Mouse (Mus musculus): ENCODE measurements at regions not wholly inside any gene's neighbourhood (a gene's known extent, or its start where the extent isn't known, plus 50 kb on each side); places are given as distances from the start of the nearest gene placed in this dataset.

GRCm38 (mm10) chr12:117417991-117418390, 98.3 kb upstream of the Rapgef5 start:
- peak; percentile 75; the same call in 1 of the 2 replicates for ATAC-seq (ENCODE audit: extremely low read depth, insufficient number of reproducible peaks, low FRiP score, poor library complexity, severe bottlenecking)

DNA sequence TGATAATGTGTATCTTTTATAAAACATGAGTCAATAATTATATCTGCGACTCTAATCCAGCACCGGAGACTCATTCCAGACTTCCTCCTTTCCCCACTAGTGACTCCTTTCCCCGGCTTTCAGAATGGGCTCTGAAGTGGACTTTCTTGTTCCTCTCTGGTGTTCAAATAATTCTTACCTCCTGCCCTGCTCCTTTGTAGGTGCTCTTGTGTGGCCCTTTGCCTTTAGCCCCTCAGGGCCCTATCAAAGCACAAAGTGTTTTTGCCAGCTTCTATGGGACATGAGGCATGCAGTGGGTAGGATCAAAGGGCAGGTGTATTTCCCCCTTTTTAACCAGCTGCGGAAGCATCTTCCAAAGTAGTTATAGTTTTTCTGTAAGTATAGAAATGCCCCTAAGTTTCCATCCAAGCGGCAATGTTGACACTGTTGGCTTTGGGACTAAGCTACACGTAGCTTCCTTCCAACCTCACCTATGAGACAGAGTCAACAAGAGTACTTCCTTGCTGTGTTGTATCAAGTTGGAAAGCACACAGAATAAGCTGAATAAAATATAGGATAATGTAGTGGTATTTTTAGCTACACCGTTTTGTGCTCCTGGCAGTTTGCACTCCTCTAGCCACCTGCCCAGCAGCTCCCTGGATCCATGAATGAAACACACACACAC, 93.8 kb upstream of the Rapgef5 start:
- ATAC-seq (ENCODE audit: extremely low read depth, insufficient number of reproducible peaks, low FRiP score, poor library complexity, severe bottlenecking): no peak

- ATAC-seq (ENCODE audit: extremely low read depth, insufficient number of reproducible peaks, low FRiP score, poor library complexity, severe bottlenecking): no peak
Observed at GRCm38 (mm10) chr12:117425363-117426031, 90.8 kb upstream of the Rapgef5 start.

GRCm38 (mm10) chr12:117427431-117427830, 88.8 kb upstream of the Rapgef5 start:
- ATAC-seq (ENCODE audit: extremely low read depth, insufficient number of reproducible peaks, low FRiP score, poor library complexity, severe bottlenecking): peak; percentile 74; the same call in 1 of the 2 replicates

- no peak for ATAC-seq (ENCODE audit: extremely low read depth, insufficient number of reproducible peaks, low FRiP score, poor library complexity, severe bottlenecking)
Observed at GRCm38 (mm10) chr12:117430886-117431285, 85.4 kb upstream of the Rapgef5 start.

DNA sequence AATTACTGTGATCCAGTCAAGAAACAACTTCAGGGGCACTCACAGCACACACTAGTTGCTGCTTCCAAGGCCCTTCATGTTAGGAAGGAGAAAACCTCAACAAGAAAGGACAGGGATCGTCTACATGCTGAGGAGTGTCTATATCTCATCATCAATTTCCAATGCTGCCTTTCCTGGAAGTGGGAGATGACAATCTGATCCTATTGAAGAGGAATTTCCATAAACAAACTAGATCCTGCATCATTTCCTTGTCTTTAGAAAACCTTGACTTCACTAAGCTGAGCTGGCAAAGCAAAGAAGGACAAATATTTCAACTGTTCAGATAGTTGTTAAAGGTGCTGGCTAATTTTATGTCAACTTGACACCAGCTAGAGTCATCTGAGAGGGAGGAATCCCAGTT, 83.5 kb upstream of the Rapgef5 start:
- no peak for ATAC-seq (ENCODE audit: extremely low read depth, insufficient number of reproducible peaks, low FRiP score, poor library complexity, severe bottlenecking)

DNA sequence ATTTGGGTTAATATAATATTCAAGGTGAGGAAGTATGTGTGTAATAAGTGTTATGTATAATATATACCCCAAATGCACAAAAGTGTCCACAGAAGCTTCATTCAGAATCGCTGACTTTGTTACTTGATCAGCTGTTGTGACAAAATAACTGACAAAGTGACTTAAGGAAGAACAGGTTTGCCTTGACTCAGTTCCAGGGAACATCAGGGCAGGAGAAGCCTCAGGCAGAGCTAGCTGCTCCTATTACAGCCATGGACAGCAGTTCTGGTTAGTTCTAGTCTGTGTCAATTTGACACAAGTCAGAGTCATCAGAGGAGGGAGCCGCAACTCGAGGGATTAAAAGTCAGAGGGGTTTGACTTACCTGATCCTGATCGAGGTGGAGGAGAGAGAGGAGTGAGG, 79.3 kb upstream of the Rapgef5 start:
- ATAC-seq (ENCODE audit: extremely low read depth, insufficient number of reproducible peaks, low FRiP score, poor library complexity, severe bottlenecking): no peak

GRCm38 (mm10) chr12:117439015-117439605, 77.2 kb upstream of the Rapgef5 start:
- no peak for ATAC-seq (ENCODE audit: extremely low read depth, insufficient number of reproducible peaks, low FRiP score, poor library complexity, severe bottlenecking)

GRCm38 (mm10) chr12:117444247-117444989, 71.9 kb upstream of the Rapgef5 start:
- no peak for ATAC-seq (ENCODE audit: extremely low read depth, insufficient number of reproducible peaks, low FRiP score, poor library complexity, severe bottlenecking)

- peak; percentile 70 for ATAC-seq (ENCODE audit: extremely low read depth, insufficient number of reproducible peaks, low FRiP score, poor library complexity, severe bottlenecking)
Observed at GRCm38 (mm10) chr12:117447223-117447622, 69.1 kb upstream of the Rapgef5 start.

DNA sequence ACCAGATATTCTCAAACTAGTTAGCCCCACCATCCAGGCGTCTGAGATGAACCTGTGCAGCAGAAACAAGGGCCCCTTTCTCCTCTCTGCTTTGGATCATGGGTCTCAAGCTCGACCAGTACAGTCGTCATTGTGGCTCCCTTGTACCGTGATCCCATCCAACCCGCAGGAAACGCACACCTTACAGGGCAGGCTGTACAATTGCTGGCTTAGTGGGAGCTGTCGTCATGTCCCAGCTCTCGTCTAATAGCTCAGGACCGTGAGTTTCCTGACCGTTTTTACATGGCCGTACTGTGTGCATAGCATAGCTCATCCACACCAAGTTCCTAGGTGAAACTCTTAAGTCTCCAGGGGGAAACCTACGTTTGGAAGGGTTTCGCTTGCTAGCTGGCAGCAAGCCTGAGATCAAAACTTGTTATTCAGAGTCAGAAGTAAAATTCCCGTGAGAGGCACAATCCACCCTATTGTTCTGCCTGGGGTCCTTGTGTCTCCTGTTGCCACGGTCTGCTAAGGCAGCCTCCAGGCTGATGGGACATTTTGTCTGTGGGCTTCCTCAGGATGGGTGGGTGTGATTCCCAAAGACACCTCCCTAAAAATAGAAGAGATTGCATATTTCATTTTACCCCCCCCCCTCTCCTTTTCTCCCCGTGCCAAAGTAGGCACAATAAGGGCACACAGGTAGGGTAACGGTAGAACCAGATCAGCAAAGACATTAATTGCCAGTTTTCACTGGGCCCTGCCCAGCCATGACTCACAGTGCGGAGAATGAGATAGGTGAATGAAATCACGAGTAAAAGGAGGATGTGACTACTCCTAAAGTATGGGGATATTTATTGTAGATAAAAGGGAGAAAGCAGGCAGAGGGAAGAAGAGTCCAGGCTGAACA, 68.2 kb upstream of the Rapgef5 start:
- ATAC-seq (ENCODE audit: extremely low read depth, insufficient number of reproducible peaks, low FRiP score, poor library complexity, severe bottlenecking): no peak

GRCm38 (mm10) chr12:117449080-117449479, 67.2 kb upstream of the Rapgef5 start:
- ATAC-seq (ENCODE audit: extremely low read depth, insufficient number of reproducible peaks, low FRiP score, poor library complexity, severe bottlenecking): no peak

GRCm38 (mm10) chr12:117450106-117450505, 66.2 kb upstream of the Rapgef5 start:
- no peak for ATAC-seq (ENCODE audit: extremely low read depth, insufficient number of reproducible peaks, low FRiP score, poor library complexity, severe bottlenecking)

DNA sequence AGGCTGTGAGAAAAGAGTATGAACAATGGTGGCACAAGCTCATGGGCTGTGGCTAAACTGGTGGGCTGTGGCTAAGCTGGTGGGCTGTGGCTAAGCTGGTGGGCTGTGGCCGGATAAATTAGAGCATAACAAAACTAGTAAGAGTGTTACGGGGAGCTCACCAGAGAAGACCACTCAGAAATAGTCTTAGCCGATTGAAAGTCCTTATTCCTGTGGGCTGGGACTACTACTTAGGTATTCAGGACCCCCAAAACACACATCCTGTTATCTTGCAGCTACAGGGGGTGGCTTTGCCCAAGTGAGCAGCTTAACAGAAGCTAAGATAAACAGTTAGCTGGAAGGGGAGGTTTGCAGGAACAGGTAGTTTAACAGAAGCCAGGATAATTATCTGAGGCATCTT, 65.4 kb upstream of the Rapgef5 start:
- ATAC-seq (ENCODE audit: extremely low read depth, insufficient number of reproducible peaks, low FRiP score, poor library complexity, severe bottlenecking): no peak

DNA sequence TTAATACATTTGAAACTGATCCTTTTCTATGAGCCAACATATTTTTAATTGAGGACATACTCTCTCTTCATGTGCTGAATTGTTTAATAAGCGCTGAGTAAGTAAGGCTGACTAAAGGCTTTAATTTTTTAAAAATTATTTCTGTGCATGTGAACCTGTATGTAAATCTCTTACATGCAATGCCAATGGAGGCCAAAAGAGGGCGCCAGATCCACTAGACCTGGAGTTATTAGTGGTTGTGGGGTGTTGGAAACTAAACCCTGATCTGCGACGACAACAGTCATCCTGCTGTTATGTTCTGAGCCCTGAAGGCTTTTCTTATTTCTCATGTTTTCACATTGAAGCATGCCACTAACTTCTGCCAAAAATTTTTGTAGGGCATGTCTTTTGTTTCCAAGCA, 64.8 kb upstream of the Rapgef5 start:
- ATAC-seq (ENCODE audit: extremely low read depth, insufficient number of reproducible peaks, low FRiP score, poor library complexity, severe bottlenecking): no peak

DNA sequence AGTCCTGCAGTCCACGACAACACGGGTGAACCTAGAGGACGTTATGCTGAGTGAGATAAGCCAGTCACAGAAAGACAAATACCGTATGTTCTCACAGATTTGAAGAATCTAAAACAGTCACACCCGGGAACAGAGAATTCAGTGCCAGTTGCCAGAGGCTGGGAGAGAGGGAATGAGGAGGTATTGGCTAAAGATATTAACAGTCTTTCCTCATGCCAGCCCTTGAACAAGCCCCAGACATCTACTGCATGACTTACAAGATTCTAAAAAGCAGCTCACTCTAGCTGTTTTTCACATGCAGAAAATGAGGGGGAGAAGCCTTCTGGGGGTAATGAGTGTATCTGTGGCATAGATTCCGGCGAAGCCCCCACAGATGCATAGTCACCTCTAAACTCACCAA, 60.5 kb upstream of the Rapgef5 start:
- no peak for ATAC-seq (ENCODE audit: extremely low read depth, insufficient number of reproducible peaks, low FRiP score, poor library complexity, severe bottlenecking)

- ATAC-seq (ENCODE audit: extremely low read depth, insufficient number of reproducible peaks, low FRiP score, poor library complexity, severe bottlenecking): no peak
Observed at GRCm38 (mm10) chr12:117458132-117459070, 57.9 kb upstream of the Rapgef5 start.

DNA sequence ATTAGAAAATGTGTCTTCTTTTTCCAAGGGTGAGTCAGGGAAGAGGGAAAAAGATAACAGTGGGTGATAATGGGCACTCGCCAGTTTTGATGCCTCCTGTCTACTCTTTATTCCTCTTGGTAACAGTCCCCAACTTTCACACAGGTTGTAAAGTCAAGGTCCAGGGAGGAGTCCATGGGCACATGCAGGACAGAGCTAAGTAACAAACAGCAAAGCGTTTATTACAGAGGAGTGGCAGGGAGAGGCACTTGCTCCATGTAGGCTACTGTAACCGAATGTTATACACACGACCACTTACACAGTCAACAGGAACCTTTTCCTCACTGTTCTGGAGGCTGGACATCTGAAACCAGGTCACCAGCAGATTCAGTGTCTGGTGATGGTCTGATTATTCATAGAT, 56.7 kb upstream of the Rapgef5 start:
- no peak for ATAC-seq (ENCODE audit: extremely low read depth, insufficient number of reproducible peaks, low FRiP score, poor library complexity, severe bottlenecking)

All from neutrophil, adult 5-6 weeks (primary cell).